Mouse (Mus musculus) layer of hippocampus, adult 11-12 months (tissue): ENCODE data around the gene Arrdc2.

Experiments used
- DNase-seq: peaks from one replicate; pipeline ENCODE4 v3.0.0; 2022; ENCODE audit warnings: low spot score

Arrdc2 gene

DNA sequence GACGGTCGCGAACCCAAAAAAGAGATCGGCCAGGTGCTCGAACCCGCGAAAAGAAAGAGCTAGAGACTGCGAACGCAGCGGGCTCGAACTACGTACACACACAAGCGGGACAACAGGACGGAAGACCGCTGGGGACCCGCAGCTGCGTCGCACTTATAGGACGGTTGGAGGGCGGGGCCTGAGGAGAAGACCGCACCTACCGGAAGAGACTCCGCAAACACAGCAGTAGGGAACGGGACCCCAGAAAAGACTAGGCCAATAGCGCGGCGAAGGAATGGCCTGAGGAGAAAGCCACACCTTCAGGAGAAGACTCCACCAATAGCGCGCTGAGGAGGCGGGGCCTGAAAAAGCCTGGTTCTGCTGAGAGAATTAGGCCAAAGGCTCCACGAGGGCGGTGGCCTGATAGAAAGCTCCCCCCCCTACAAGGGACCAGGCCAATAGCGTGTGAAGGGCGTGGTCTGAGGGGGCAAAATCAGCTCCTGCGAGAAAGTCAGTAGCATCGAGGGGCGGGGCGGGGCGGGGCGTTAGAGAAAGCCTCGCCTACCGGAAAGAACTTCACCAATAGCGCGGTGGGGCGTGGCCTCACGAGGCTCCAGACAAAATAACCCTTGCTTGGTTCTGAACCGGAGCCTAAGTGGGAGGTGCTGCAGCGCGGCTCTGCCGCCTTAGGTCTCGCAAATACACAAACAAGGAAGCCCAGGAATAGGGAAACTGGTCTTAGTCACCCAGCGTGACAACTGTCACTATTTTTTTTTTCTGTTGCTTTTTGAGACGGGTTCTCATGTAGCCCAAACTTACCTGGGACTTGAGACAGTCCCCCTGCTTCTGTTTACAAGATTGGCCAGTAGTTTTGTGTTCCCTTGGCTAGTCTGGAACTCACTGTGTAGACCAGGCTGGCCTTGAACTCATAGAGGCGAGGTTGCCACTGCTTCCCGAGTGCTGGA, at the start of gene Arrdc2:
Gene Arrdc2, minus strand, starts transcription at position 313 of the 944 bp plus-strand sequence.
- peak; percentile 100 for DNase-seq

DNA sequence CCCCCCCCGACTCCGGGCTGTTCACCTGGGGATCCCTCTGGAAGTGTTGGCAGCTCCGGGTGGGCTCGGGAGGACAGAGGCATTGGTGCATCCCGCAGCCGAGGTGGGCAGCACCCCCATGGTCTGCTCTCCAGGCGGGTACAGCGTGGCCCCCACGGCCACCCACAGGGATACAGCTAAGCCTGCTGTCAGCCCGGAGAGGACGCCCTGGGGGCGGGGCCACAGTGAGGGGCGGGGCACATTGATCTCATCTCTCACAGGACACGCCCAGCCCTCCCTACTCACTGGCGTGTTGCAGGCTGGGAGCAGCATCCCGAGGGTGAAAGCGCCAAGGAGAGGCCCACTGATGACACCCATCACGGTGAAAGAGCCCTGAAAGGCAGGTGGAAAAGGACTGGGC, 48.1 kb upstream of the Arrdc2 start:
- no peak for DNase-seq

DNA sequence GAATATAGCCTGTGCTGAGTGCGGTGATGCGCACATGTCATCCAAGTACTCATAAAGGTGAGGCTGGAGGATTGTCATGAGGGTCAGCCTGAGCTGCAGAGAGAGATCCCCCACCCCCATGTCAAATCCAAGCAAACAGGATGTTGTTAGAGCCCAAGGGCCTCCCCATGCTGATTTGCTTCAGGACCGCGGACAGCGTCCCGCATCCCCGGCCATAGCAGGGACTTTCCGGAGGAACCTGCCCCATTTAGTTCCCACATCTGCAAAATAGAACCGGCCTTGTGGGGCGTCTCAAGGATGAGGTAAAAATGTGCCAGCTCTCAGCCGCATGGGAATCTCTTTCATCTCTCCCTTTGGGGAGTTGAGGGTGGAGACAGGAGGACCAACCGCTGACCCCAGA, 46.1 kb upstream of the Arrdc2 start:
- DNase-seq, result no peak

DNA sequence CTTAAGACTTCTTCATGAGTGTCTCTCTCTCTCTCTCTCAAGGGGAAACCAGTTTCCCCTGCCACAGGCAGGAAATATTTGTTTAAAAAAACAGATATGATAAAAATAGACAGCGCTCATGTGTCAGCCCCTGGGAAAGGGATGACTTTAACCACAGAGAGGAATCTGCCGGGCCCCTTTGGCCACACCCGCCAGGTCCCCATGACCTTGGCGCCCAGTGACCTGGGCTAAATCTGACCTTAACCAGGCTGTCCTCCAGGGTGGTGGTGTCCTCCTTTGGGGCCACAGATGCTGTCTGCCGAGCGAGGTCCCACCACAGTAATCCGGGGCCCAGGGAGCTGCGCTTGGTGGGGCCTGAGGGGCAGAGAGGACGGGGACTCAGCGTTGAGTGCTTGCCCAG, 45.2 kb upstream of the Arrdc2 start:
- DNase-seq, result no peak

DNA sequence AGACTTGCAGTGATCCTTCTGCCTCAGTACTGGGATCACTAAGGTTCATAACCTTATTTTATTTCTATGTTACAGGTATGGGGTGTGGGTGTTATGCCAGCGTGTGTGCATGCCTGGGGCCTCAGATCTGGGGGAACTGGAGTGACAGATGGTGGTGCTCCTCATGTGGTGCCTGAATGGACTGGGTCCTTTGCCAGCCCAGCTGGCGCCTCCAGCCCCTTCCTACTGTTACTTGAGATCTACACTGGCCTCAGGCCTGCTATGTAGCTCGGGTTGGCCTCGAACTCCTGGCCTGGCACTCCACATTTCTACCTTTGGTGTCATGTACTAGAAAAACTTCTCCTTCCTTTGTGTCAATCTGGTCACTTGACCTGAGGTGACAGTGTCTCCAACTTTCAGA, 44.7 kb upstream of the Arrdc2 start:
- DNase-seq, result no peak

DNA sequence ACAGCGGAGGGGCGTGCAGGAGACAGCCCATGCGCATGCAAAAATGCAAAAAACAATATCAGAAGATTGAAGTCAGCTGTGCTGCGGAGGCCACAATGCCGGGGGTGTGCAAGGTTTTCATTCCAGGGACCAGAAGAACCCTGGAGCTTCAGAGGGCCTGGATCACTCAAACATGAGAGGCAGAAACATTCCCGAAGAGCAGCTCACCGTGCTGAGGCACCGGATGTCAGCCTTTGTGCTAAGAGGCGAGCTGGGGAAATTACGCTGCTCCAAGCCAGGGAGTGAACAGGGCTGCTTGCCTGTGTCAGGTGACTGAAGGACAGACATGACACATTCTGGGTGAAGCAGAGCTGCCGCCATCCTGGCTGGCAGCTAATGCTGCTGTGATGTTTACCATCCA, 41.0 kb upstream of the Arrdc2 start:
- DNase-seq, result no peak

DNA sequence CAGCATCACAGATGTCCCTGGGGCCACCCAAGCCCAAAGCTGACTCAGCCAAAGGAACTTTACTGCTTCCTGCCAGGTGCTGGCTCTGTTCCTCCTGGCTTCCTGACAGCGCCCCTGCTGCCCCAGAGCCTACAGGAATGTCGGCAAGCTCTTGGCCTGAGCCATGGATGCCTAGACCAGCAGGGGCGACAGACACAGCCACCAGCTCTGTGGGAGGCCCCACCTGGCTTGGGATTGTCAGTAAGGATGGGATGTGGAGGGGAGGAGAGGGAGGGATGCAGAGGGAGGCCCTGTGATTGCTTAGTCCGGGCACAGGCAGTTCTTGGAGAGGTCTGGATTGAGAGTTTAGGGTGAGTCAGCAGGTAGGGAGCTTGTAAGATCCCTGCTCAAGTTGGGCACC, 40.6 kb upstream of the Arrdc2 start:
- no peak for DNase-seq

DNA sequence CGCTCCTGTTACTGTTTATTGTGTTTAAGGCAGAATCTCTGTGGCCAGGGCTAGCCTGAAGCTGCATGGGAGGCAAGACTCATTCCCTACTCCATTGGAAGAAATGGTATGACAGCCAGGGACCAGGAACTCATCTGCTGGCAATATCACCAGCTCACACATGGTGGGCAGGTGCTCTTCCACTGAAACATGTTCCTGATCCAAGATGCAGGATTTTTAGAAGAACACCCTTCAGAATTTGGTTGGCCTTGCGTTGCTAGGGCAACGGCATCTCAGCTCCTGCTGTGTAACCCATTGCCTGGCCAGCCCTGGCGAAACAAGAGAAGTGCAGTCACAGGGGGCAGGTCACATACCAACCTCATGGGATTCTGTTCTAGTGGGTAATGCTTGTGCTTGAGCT, 40.0 kb upstream of the Arrdc2 start:
- DNase-seq, result no peak

DNA sequence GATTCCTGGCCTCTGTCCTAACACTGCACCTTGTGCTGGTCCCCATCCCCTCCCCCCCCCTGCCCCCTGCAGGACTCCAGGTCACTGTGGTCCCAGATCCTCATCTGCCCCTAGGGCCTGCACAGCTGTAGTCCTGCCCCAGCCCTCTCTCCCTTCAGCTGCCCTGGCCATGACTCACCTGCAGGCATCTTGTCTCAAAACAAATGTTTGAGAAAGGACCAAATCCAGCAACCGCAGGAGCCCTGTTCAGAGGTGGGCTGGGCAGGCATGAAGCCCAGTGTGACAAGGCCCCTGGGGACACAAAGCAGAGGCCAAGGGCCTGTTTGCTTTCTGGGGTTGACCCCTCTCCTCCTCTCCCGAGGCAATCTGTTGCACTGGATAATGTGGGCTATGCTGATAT, 38.7 kb upstream of the Arrdc2 start:
- no peak for DNase-seq

DNA sequence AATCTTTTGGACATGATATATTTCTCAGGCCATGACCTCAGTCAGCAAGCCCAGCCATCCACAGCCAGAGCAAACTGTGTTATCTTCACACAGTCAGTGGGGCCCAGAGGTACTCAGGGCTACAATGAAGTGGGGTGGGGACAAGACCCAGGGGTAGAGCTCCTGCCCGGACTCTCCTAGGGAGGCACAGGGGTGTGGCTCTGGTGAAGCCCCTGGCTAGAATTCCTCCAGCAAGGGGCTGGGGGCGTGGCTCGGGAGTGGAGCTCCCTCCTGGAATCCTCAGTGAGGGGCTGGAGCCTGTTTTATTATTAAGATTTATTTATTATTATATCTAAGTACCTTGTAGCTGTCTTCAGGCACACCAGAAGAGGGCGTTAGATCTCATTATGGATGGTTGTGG, 36.9 kb upstream of the Arrdc2 start:
- no peak for DNase-seq

DNA sequence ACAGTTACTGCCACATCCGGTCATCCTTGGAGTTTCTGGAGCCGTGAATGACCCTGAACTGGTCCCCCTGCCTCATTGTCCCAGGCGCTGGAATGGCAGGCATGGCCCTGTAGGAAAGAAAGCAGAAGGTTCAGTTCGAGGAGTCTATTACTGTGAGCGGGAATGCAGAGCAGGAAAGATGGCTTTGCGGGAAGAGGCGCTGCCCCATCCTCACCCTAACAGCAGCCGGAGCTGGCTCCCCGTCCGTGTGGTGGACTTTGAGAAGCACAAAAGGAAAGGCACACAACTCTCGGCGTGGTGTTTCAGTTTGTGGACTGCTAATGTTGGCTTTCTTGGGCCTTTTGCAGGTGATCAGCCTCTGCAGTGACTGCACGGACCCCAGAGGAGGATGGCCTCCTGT, 34.9 kb upstream of the Arrdc2 start:
- no peak for DNase-seq

DNA sequence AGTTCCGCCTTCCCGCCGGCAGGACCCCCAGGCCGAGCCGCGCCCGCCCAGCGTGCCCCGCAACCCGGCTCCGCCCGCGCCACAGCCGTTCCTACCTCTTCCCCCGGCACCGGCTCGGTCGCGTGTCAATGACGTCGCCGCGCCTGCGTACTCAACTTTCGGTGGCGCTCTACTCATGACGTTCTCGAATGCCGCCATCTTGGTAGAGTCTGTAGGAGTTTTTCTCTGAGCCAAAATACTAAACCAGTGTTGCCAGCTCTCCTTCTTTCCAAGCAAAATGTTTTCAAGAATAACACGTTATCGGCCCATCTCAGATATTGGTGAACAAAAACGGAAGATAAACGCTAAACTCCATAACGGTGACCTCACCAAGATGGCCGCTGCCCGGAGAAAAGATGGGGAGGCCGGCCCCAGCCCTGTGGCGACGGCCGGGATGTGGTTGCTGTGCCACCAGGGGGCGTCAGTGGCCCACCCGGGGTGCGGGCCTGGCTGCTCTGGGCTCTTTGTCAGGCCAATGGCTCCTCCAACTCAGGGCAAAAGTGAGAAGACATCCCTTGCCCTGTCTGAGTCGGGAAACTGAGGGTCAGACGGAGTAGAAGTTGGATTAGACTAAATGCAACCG, 34.0 kb upstream of the Arrdc2 start, which contains the start of gene Ccdc124:
Gene Ccdc124, minus strand, starts transcription at position 572 of the 622 bp plus-strand sequence.
- DNase-seq, result peak; percentile 97

DNA sequence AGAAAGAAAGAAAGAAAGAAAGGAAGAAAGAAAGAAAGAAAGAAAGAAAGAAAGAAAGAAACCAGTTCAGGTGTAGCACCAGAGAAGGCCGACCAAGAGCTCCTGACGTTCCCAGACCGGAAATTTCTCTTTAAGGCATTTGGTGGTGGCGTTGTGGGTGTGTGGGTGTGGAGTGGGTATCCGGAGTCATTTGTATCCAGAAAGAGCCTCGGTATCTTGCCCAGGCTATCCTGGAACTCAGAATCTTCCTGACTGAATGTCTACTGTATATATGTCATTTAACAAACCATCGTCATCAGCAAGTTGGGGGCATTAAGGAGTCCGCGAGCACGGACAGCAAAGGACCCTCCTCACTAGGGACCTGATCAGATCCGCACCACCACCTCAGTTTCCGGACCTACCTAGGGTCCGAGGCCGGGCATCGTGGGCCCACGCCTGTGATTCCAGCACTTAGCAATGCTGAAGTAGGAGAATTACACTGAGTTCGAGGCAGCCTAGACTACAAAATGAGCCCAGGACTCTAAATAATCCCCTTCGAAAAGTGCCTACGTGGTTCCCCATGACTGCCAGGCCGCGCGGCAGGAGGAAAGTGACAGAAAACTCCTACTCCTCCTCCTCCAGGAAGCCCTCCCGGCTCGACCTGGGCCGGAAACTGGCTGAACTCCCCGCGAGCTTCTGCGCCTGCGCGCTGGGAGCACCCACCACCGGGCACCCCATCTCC, 33.3 kb upstream of the Arrdc2 start:
- DNase-seq, result no peak

DNA sequence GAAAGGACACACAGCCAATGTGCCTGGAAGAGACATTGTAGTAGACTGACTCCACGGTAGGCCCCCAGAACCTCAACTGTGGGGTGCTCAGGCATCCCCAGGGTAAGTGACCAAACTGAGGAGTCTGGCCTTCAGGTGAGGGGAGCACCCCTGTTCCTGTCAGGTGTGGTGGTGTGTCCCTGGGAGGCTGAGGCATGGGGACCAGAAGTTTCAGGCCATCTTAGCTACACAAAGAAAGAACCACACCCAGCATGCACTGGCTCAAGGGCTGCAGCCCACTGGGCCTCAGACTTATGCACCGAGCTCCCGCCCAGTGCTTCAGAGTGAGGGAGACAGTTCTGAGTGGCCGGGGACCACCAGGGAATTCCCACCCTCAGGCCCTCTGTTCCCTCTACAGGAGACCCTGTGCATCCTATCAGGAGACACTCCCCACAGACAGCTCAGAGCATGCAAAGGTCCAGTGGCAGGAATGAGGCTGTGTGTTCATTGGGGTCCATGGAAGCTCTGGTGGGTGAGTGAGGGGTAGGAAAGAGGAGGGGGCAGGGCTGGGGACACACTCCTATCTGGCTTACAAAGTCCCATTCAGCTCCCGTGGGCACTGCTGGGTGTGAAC, 31.8 kb upstream of the Arrdc2 start:
- no peak for DNase-seq

DNA sequence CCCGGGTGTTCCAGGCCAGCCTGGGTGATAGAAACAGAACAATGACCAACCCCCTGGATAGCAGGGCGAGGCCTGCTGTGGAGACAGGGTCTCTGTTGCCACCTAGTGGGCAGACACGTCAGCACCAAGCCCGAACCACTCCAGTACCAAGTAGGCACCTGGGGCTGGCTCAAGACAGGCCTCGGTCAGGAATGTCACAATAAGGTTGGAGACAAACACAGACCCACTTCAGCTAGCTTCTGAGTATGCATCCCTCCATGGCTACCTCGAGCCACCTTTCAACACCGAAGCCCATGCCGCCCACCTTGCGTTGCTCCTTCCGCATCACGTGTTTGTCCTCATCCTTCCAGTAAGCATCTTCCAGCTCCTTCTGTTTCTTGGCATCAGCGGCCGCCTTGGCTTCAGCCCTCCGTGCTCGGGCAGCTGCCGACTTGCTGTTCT, 30.1 kb upstream of the Arrdc2 start:
- peak; percentile 83 for DNase-seq

DNA sequence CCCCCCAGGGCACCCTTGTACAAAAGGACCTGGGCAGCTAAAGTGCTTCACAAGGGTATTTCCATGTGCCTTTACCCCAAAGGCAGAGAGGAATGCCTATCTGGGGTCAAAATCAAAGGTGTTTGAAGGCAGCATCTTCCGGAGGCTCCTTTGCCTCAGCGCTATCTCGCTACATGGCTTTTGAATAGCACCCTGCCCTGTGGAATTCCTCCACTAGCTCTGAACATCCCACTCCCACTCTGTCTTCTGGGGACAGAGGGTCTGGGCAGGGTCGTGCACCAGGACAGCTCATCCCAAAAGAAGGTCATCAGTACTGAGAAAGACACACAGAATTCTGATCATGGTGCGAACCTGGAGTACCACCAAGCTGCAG, 29.7 kb upstream of the Arrdc2 start:
- DNase-seq, result no peak

DNA sequence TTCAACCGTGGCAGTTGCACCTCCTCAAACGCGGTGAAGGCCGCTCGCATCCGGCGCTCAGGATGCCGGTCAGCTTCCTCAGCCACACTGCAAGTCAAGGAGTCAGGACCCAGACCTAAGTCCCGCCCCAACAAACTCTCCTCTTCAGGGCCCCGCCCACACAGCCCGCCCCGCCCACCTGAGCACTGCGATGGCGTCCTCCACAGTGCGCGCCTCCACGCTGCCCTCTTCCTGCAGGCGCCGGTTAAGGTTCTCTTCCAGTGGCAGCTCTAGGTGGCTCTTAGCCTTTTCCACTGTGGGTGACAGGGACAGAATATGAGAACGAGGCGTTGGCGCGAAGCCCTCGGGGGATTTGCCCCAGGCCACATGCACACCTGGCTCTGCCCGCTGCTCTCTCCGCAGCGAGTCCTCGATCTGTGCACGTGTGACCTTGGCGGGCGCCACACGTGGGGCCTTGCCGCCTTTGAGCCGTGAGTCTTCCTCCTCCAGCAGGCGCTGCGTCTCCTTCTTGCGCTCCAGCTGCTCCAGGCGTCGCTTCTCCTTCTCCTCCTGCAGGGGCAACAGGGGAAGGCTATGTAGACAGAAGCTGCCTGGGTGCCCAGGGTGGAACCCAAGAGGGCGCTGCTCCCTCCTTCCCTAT, 29.2 kb upstream of the Arrdc2 start:
- no peak for DNase-seq

DNA sequence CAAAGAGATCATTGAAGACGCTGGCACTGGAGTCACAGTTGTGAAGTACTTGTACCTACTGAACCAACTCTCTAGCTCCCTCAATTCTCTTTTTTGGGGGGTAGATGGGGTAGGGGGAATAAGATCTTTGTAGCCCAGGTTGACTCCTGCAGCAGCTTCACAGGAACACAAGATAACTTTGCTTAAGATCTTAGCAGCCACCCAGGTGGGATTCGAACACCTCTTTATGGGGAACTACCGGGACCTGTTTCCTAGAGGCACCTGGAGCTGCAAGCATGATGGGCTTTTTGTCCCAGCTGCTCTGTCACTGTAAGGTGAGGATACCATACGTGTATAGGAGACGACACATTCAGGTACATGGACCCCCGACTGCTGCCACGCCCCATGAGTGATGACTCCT, 27.0 kb upstream of the Arrdc2 start:
- no peak for DNase-seq

DNA sequence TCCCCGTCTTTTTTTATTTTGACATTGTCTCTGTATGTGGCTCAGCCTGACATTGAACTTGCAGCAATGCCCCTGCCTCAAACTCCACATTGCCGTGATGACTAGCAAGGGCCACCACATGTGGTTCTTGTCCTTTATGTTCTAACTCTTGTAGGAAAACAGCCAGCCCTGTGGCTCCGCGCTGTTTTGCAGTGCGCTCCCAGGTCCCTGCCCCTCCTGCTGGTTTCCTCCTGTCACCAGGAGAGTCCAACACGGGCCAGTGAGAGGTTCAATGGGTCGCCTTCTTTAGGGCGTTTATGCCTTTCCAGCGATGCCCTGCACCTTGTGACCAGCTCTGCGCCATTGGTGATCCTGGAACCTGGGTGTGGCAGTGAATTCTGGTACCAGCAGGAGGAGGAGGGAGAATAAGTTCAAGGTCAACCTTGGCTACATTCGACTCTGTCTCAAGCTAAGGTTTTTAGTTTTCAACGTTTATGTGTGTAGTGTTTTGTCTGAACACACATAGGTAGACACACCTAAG, 26.5 kb upstream of the Arrdc2 start:
- no peak for DNase-seq

DNA sequence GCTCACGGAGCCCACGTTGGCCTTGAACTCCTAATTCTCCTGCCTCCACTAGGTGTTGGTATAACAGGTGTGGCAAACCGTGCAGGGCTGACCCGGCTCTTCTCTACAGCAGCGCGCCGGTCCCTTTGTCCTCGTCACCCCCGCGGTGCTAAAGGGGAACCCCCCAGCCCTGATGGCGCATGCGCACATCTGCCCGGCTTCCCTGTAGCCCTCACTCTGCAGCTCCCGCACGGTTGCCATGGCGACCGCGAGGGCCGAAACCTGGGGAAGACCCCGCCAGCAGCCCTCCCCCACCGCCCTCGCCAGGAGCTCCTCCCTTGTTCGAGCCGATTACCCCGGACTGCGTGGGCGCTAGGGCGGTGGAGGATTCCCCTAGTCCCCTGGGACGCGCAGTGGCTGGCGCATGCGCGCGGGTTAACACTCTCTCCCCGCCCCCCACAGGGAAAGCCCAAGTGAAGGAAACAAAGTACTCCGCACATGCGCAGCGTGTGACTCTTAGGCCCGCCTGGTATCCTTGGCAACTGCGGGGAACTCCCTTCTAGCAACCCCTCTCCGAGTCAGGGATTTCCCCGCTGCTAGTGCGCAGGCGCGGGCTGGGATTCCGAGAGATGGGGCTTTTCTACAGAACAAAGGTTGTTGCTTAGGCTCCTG, 26.0 kb upstream of the Arrdc2 start:
- DNase-seq, result peak; percentile 99

DNA sequence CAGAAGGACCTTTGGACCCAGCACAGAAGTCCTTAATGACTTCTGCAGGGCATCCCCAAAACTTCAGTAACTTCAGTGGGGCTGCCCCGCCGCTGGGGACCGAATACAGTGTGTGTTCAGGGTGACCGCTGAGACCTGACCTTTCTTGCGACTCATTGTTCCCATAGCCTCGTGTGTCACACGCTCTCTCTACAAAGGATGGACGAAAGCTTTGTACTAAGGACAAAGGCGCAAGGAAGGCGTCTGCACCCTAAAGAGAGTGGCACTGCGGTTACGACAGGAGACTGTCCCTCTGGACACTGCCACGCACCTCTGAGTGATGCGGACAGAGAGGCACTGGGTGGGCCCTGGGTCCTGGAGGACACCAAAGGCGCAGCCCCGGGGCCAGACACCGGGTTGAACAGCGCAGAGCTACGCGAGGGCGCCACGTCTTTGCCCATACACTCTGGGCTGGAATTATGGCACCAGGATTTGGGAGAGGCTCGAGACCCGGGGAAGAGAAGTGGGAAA, 25.2 kb upstream of the Arrdc2 start:
- DNase-seq, result no peak
